Mouse (Mus musculus) heart, adult 11 months (tissue): ENCODE measurements at regions not wholly inside any gene's neighbourhood (a gene's known extent, or its start where the extent isn't known, plus 50 kb on each side); places are given as distances from the start of the nearest gene placed in this dataset.
"Not testable (repeated sequence)": the region's sequence is repeated elsewhere in the genome, so short reads cannot be mapped to it uniquely, and the experiment has no call there.

Experiments
- DNase-seq: peaks from one replicate; pipeline ENCODE4 v3.0.0; 2022

DNA sequence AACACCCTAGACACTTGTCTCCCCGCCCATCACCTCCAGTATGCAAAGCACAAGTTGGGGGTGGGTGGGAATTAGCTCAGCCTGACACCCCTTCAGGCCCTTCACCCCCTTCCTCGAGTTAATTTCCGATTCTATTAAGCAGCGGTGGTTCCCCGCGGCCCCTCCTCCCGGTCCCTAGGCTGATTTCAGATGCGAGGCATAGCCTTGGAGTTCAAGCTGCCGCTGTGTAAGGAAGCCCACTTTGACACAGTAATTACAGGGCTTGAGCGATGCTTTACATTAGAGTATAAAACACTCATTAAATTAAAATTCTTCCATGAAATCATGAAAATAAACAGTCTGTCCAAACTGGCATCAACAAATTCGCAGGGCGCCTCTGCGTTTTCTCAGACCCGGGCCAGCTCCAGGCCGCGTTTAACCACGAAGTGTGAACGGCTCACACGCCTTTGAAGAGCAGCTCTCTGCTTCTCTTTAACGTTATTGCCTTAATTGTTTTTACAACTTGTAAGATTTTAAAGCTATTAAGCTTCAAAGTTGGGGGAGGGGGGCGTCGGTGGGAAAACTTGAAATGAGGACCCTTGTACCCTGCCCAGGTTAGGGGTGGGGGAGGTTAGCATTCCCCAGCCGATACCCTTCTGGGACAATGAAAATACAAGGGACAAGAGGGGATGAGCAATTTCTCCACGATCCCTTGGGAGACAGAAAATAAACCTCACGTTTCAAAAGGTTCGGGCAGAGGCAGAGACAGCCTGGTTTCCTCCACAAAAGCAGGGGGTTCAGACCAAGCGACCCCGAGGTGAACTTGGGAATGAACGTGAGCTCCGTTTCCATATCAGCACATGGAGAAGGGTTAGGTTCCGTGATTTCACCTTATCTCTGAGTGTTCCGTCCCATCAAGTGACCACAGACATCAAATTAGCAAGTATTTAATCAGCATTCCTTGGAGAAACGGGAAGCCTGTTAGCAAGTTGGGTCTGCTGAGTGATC is 114.4 kb downstream of the Dicer1 start:
- DNase-seq, result no peak

DNA sequence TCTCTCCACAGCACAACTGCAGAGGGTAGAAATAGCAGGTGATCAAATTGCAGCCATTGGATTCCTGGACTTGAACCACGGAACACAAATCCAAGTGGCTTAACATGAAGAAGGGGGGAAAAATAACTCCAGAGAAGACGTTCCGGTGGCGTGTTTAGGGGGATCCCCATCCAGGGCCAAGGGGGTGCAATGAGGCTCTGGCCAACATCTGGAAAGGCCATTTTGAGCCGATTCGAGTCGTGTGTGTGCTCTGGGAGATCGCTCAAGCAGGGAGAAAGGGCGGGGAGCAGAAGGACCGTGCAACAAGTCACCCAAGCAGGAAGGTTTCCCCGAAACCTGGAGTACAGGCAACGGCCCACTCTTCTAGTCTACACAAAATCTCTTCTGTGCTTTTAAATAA is 115.3 kb downstream of the Dicer1 start:
- DNase-seq, result no peak

DNA sequence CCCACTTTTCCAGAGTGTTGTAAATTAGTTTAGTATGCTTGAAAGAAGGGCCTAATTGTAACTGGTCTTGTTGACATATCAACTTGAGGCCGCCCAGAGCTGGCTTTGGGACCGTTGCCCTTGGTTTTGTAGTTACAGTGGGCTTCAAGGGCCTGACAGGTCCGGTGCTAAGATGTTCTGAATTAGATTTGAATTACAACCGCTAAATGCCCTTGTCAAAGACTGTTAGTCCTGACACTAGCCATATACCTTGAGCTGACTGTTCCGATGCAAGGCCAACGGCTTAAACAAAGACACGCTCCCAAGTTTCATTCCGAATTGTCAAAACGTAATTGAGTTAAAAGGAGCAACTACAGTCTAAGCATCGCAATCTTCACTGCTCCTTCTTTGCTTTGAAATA is 116.9 kb downstream of the Dicer1 start:
- no peak for DNase-seq

DNA sequence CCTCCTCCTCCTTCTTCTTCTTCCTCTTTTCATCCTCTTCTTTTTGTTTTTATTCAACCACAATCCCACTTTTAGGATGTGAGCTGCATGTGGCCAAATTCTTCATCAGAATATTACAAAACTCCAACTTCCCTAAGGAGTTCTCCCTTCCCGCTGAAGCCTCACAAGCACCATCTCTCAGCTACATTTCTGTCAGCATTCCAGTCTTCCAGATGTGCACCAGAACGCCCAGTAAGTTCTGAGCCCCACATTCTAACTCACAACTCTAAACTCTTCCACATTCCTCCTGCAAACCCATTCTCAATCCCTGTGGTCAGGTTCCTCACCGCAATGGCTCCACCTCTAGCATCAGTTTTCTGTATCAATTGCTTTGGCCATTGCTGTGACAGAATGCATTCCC is 121.2 kb downstream of the Dicer1 start:
- DNase-seq, result peak; percentile 91

DNA sequence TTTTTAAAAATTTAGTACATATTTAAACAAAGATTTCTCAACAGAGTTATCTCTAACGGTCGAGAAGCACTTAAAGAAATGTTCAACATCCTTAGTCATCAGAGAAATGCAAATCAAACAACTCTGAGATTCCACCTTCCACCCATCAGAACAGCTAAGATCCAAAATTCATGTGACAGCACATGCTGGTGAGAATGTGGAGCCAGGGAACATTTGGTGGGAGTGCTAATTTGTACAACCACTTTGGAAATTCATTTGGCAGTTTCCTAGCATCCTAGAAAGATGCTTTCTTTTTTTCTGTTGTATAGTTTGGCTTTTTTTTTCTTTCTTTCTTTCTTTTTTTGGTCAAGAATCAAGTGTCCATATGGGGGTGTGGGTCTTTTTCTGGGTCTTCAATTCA is 122.3 kb downstream of the Dicer1 start:
- no peak for DNase-seq

DNA sequence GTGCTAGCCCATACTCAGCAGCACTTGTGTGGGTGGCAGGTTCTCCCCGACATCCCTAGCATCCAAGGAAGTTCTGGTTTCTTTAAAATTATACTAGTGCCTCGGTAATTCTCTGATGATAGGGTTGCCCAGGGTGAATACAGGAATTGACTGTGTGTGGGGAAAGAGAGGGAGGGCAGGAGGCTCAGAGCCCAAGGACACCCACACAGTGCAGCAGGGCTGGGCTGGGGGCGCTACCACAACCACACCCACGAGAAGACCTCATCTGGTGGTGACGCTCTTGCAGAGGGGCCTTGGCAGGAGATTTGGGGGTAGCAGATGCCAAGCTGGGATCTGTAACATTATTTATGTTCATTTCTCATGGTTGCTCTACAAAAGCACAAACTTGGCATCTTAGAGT is 125.7 kb downstream of the Dicer1 start:
- DNase-seq, result no peak

DNA sequence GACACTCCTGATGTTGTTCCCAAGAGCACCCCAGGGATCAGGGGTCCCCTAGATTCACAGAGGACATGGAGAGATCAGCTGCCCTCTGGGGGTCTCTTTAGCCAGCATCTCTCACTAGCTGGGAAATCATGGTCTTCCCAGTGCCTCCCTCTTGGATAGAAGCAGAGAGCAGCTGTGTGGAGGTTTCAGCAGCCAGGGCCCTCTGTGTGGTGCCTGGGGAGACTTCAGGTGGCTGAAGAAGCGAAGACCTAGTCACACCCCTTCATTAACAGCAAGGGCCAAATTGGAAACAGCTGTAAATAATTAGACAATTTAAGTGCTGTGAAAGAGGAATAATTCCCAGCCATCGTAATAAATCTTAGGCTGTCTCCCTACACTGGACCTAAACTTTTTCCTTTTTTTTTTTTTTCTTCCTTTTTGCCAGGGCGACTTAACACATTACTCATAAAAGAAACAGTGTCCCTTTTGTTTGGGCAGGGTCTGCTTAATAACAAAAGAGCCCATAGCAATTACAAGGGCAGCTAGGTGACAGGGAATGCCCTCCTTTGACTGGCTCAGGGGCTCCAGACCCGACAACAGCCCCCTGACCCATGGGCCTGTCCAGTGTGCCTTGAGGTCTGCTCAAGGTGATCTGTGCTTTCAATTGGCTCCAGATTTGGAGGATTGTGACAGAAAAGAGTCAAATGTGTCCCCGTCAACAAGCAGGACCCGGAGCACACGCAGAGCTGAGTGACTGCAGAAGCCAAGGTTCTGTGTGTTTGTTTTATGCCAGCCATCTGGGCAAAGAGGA is 127.7 kb downstream of the Dicer1 start:
- DNase-seq, result no peak

DNA sequence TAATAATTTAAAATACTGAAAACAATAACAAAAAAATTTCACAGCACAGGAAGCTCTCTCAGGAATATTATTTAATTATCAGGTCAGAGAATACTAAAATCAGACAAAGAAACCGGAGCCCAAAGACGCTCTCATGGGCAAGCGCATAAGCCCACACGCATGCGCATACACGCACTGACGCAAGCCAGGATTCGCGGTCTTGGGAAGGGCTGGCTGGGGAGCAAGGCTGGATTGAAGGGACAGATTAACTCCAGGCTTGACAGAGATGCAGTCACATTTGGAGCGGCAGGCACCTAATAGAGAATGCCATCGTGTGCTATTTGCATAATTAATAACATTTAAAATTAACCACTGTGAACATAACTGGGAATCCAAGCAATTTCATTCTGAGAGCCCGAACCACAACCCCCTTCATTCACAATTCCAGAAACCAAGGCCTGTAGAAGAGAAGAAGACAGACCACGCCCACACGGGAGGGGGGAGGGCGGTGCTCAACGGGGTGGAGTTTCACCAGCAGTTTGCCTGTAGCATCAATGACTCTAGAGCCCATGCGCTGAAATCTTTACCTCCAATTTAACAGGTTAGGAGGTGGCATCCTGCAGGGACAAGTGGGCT is 134.5 kb downstream of the Dicer1 start:
- DNase-seq, result no peak

DNA sequence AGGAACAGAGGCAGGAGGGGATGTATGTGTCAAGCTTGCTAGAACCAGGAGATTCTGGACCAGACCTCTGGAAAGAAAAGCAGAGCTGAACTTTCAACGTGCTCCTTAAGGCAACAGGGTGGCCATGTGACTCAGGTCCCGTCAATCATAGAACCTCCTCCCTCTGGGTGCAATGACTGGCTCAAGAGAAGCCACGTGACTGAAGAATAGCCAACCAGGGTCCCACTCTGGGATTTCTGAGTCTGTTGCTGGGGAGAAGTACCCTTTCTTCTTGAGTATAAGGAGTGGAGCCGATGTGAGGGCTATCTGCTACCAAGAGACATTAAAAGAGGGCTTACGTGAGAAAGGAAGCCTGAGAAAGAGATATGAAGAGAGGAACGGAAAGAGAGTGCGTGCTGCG is 137.5 kb downstream of the Dicer1 start:
- DNase-seq, result peak; percentile 97

DNA sequence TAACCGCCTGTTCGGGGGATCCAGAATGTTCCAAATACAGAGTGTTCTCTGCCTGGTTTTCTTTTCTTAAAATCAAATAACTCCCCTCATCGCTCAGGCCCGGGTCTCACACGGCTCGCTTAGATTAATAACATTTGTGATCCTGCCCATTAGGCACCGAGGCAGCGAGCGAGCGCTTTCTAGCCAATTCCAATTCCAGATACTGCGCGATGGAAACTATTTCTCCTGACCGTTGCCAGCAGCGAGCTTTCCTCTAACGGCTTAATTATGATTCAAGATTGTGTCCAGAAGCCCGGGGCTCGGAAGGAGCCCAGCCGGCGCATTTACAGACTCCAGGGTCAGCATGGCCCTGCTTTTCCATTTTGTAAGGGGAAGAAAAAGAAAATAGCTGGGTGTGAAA is 136.6 kb upstream of the Gsc start:
- no peak for DNase-seq

DNA sequence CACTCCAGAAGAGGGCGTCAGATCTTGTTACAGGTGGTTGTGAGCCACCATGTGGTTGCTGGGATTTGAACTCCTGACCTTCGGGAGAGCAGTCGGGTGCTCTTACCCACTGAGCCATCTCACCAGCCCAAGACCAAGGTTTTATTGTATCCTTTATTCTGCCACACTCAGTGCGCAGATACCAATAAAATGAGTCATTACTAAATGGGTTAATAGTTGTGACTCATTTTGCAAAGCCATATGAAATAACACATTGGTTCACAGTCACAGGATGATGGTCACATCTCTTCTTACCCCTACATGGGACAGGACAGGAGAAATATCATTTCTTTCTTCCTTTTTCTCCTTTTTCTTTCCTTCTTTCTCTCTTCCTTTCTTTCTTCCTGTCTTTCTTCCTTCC is 135.8 kb upstream of the Gsc start:
- DNase-seq, result not testable (repeated sequence)

DNA sequence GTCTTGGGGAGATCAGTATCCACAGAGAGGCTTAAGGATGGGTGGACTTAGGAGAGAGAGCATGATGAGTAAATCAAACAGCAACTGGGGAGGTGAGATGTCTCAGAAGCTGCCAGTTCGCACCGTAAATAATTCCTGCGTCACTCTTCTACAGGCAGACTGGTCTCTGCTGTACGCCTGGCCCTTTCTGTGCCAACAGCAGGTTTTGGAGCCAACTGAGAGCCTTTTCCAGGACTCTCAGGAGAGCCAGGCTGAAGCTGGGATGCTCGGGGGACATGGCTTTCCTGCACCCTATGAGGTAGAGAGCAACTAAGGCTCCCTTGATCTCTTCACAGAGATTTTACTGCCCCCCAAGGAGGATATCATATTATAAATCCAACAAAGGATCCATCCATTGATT is 134.3 kb upstream of the Gsc start:
- no peak for DNase-seq

DNA sequence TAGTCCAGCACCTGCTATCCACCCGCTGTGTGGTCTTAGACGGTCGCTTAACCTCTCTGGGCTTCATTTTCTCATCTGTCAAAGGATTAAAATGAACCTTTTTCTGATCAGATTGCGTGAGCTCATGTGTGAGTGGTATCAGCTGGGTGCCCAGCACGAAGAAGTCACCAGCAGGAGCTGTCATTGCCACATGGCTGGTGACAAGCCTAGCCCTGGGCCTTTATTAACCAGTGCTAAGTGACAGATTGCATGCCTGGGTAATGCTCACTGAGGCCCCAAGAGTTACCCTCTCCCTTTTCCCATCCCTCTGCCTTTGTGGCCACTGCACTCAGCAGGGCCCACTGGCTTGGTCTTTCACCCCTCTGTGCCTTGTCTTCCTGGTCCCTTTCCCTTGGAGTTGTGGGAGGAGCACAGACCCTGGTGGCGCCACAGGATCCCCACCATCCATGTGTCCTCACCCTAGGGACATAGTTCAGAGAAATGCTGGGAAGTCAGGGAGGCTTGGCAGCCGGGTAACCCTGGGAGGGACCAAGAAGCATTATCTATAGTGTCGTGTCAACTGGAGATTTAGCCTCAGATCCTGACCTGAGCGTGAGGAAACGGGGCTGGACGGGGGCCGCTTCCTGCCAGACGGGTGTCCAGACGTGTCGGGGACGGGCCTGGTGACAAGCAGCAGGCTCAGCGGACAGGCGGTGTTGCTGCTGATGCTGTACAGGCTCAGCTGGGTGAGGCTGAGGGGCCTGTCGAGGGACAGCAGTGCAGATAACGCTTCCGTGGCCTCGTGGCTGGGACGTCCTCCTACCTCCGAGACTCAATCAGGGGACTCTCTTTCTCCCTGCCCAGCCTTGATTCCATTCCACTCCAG is 132.6 kb upstream of the Gsc start:
- no peak for DNase-seq

DNA sequence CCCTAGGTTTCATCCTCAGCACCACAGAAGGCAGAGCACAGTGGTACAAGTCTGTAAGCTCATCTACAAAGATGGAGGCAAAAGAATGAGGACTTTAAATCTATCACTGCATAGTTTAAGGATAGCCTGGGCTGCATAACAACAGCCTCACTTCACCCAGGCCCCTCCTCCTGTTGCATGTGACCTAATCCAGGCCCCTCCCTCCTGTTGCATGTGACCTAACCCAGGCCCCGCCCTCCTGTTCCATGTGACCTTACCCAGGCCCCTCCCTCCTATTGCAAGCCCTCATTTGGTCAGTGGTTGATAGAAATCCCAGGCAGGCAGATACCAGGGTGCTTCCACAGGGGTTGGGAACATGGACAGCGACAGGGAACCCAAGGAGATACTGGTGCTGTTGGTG is 124.9 kb upstream of the Gsc start:
- no peak for DNase-seq

DNA sequence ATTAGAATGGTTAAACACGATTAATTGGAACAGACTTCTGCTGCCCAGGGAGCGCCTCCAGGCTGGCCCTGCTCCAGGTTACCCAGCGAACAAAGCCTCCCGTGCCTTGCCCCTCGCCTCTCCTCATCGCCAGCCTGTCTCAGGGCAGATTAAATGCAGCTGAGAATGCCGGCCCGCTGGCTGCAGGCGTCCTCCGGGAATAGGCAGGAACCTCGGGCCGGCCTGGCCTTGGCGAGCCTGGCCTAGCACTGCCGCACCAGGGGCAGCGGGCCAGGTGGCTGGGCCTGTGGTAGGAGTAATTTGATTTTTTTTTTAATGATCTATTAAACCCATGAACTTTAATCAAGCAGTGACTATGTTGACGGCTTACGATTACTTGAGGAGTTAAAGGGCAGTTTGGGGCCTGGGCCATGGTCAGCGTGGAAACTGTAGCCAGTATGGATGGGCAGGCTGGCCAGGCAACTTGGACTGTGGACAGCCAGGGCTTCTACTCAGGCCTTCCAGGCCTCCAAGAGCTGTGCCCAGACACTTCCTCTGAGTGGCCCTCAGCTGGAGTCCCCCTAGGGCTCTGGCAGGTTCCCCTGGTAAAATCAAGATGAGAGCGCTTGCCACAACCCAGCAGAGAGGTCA is 120.5 kb upstream of the Gsc start:
- peak; percentile 94 for DNase-seq

DNA sequence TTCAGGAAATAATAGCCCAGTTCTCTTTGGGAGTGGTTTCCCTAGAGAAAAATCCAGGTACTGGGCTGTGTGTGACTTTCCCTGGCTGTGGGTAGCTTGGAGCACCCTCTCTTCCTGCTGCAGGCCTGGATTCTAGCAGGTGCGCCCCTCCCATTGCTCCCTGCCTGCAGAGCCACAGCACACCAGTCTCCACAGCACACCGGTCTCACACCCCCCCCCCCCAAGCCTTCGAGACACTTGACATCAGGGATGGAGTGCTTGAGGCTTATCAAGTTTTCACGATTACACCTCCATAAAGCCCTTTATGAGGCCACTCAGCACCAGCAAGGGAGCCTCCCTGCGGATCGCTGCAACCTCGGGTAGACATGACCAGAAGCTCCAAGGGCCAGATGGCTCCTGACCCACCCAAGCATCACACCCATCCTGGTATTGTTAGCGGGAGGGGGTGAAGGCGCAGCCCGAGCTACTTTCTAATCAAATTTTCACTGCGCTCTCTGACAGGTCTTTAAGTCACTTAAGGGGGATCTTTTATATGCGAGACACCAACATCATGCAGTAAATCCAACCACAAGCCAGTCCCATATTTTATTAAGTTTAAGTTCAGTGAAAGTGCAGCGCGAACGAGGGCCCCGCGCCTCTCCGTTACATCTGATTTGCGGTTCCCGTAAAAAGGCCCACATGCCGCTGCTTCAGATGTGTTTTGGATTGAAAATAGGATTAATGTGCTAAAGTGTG is 119.8 kb upstream of the Gsc start:
- DNase-seq, result no peak

DNA sequence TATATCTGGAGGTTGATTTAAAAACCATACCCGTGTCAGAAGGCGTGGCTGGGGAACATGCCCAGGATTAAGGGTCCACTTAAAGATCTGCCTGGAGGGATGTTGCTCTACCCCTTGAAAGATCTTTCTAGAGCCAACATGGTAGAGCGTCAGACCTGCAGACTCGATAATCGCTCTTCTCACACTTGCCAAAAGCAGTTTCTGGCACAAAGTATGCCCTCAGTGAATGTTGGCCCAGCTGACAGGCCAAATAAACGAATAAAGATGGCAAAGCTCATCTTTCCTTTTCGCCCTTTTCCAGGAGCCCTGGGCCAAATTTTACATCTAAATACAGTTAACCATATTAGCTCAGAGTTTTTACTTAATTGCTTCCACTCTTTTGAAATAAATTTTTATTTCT is 118.4 kb upstream of the Gsc start:
- DNase-seq, result no peak

DNA sequence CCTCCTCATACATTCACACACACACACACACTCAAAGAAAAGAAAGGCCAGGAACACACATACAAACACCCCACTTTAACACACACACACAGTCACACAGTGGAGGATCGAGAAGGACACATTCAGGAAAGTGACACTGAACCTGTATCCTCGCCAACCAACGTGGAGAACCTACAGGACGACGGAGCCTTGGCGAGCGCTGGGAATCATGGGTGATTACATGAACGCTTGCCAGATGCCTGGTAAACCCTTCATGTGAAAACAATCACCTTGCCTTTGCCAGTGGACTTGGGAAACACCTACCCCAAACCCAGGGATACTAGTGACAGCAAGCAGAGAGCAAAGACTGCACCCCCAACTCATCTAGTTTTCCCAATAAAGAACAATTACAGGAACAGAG is 117.2 kb upstream of the Gsc start:
- DNase-seq, result no peak

DNA sequence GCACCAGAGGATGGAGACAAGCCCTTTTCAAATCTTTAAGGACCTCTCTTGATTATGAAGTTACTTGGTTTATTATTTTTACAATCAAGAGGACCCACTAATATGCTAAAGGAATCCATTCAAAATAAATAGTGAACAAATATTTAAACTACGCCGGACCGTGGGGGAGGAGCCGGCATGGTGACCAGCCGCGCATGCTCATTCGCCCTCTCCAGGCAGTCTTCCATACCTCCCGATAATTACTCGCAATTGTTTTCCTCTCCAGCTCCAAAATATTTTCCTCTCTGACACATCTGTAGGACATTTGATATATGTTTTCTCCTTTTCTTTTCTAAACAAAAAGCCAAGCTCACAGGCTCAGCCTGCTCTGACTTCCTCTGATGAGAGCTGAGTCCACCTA is 111.3 kb upstream of the Gsc start:
- no peak for DNase-seq

DNA sequence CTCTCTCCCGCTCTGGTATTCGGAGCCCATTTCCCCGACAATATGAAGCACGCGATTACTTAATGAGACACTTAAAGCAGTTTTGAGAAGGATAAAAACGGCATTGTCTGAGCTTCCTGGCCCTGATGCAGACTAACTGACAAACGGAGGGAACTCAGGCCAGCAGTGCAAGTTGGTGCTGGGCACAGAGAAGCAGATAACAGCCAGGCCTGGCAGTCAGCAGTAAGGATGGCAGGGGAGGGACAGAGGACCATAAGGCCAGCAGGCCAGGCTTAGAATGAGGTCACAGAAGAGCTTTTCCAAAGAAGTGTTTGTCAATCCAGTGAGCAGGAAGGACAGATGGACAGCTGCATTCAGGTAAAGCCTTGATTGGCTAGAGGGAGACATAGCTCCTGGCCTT is 107.7 kb upstream of the Gsc start:
- DNase-seq, result no peak

DNA sequence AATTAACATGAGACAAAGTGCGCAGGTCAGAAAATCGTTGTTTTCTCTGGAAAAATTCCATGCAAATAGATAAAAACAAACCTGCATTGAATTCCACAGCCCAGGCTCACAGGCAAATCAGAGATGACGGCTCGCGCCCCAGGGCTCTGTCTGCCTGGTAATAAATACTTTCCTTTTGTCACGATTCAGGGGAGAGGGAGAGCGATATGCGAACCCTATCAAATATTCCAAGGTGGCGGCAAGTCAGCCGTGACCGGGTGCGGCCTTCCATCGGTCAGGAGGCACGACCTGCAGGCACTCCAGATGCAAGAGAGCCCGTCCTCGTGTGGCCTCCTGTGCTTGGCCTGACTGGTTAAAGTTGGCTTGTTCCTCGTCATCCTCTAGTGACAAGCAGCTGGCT is 94.5 kb upstream of the Gsc start:
- no peak for DNase-seq

DNA sequence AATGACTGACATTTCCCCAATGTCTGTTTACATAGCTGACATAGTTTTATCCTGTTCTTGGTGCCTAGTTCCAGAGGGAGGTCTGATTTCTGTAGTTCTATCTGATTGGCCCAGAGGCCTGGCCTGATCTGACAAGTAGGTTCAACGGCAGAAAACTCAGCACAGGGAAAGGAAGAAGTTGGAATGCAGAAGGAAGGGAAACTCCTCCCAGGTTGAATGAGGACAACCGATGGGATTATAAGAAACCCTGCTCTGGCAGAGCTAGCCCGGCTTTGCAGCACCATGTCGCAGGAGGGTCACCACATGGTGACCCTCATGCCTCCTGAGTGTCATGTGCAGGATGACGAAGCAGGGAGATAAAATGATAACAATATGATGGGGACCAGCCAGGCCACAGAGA is 89.8 kb upstream of the Gsc start:
- peak; percentile 91 for DNase-seq
